Mouse (Mus musculus) limb, embryonic 12.5 days (tissue): Measurements from ENCODE around the gene Miga1. TPM values are rescaled to one million over a fixed set of nuclear protein-coding genes. Genes with fewer than 3 reads are reported as not detected.
A peak's percentile ranks its signal among the peaks of the same experiment; 100 is the strongest.

ENCODE experiments used
- ATAC-seq: fragments of 200-750 bp; cut with Nextera tagmentation; 2 replicates; pipeline ENCODE4 v1.8.0; 2017; ENCODE audit warnings: low read depth, moderate TSS enrichment; ENCODE audit not compliant: insufficient number of reproducible peaks, insufficient read depth, low FRiP score, low TSS enrichment
- H3K27ac ChIP-seq: fragments of 300-500 bp; sonication (generic); 2 replicates; pipeline ENCODE4 v1.5.1; 2016; ENCODE audit warnings: mild to moderate bottlenecking, moderate library complexity
- H3K27me3 ChIP-seq: fragments of 300-500 bp; sonication (generic); 2 replicates; pipeline ENCODE4 v1.6.1; 2016; ENCODE audit warnings: mild to moderate bottlenecking, moderate library complexity
- H3K36me3 ChIP-seq: fragments of 300-500 bp; sonication (generic); 2 replicates; pipeline ENCODE4 v1.6.1; 2016; ENCODE audit warnings: mild to moderate bottlenecking, moderate library complexity
- H3K4me1 ChIP-seq: fragments of 300-500 bp; sonication (generic); replicated peaks from 2 replicates; pipeline ENCODE4 v1.6.1; 2016
- H3K4me2 ChIP-seq: fragments of 300-500 bp; sonication (generic); 2 replicates; pipeline ENCODE4 v1.6.1; 2016; ENCODE audit warnings: mild to moderate bottlenecking, moderate library complexity
- H3K4me3 ChIP-seq: fragments of 300-500 bp; sonication (generic); replicated peaks from 2 replicates; pipeline ENCODE4 v1.5.1; 2016; ENCODE audit warnings: mild to moderate bottlenecking
- H3K9ac ChIP-seq: fragments of 300-500 bp; sonication (generic); replicated peaks from 2 replicates; pipeline ENCODE4 v1.6.1; 2016; ENCODE audit warnings: mild to moderate bottlenecking, moderate library complexity
- H3K9me3 ChIP-seq: fragments of 300-500 bp; sonication (generic); 2 replicates; pipeline ENCODE4 v1.6.1; 2016; ENCODE audit warnings: mild to moderate bottlenecking, moderate library complexity
- WGBS: fragments of 180-500 bp; shearing (Covaris S2); methylation state at CpG from one replicate; pipeline ENCODE4 v1.1.7; 2016; 5-methylcytosine and 5-hydroxymethylcytosine counted together
- polyA plus RNA-seq: library from polyadenylated mRNA; unstranded; fragments of >200 nt; fragmentation: Nextera tagmentation; extraction: Ambion mirVana; gene quantifications from 2 replicates; pipeline ENCODE4 v1.2.1, GENCODE M21; 2016

Miga1 gene
- polyA plus RNA-seq, 1 experiment from 2014 or later, result 24.9 TPM

GRCm38 (mm10) chr3:152300376-152301337, 39.5 kb downstream of the Miga1 start:
- H3K9me3 ChIP-seq, result no peaks in the 10 kb centered on the region
- WGBS, result 72% methylated on average over 14 of the region's 14 CpGs
- peaks cover 44% of the 10 kb centered on the region for H3K36me3 ChIP-seq
- no peak for ATAC-seq
- H3K9ac ChIP-seq, result no peak overlapping the region
- H3K27me3 ChIP-seq, result no peaks in the 10 kb centered on the region
- H3K27ac ChIP-seq, result peak overlapping the region; percentile 5; the same call in 1 of the 2 replicates
- no peak overlapping the region for H3K4me3 ChIP-seq
- H3K4me2 ChIP-seq, result no peak overlapping the region
- peaks cover 4% of the 10 kb centered on the region; the same call in 1 of the 2 replicates for H3K4me1 ChIP-seq

DNA sequence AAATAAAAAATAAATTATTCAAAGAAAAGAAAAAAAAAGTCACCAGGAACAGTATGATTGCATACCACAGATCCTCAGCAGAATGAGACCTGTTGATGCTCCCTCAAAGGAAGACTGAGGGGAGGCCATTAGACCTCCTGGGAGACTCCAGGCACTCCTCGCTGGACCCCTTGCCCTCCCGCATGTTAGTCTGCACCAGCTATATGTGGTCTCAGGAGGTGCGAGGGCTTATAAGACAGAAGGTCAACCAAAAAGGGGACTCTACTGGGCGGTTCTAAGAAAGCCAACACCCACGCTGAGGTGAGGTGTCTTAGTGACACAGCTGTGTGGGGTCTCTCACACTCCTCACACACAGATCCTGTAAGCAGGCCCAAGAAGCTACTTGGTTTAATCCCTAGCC, 44.3 kb downstream of the Miga1 start:
- Histone ChIP-seq H3K4me2 (no peak overlapping the region), H3K27me3 (no peaks in the 10 kb centered on the region), H3K36me3 (peaks cover 54% of the 10 kb centered on the region), H3K9me3 (no peaks in the 10 kb centered on the region), H3K4me3 (no peak overlapping the region), H3K27ac (no peak overlapping the region), H3K4me1 (peaks cover 22% of the 10 kb centered on the region), H3K9ac (no peak overlapping the region)
- 92% methylated on average over 5 of the region's 5 CpGs for WGBS
- no peak for ATAC-seq

GRCm38 (mm10) chr3:152294400-152294799, 45.8 kb downstream of the Miga1 start:
- Histone ChIP-seq H3K36me3 (peaks cover 54% of the 10 kb centered on the region), H3K9ac (no peak overlapping the region), H3K4me1 (peaks cover 28% of the 10 kb centered on the region), H3K27me3 (no peaks in the 10 kb centered on the region), H3K4me3 (no peak overlapping the region), H3K27ac (no peak overlapping the region), H3K4me2 (no peak overlapping the region), H3K9me3 (no peaks in the 10 kb centered on the region)
- WGBS, result 79% methylated on average over 3 of the region's 3 CpGs
- no peak for ATAC-seq

DNA sequence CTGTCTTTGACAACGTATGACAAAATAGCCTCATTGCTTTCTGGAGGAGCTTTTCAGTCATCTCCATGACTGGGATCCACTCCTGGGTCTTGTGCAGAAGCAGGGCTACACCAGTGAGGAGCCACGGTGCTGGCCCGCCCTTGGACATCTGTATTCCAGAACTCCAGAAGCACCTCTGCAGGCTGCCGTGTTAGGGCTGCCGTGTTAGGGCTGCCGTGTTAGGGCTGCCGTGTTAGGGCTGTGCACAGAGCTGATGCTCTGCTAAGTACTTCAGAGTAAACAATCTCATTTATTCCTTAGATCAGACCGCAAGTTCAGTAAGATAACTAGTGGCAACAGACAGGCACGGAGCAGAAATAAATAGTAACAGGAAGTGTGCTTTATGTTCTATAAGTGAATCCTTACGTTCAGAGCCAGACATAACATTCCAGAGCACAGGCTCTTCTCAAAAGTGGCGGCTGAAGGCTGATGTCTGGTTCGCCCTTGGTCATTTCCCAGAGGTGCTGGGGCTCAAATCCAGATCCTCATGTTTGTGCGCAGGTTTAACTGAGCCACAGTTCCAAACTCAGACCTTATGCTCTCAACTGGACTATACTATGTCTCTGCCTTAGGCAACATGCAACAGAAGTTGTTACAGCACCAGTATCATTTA, 46.6 kb downstream of the Miga1 start:
- no peak for ATAC-seq
- Histone ChIP-seq H3K27me3 (no peaks in the 10 kb centered on the region), H3K9me3 (no peaks in the 10 kb centered on the region), H3K4me1 (peaks cover 28% of the 10 kb centered on the region), H3K9ac (no peak overlapping the region), H3K4me2 (no peak overlapping the region), H3K36me3 (peaks cover 58% of the 10 kb centered on the region), H3K4me3 (no peak overlapping the region), H3K27ac (0 out of 2 replicates have a peak overlapping the region, but pooled peaks have one; percentile 12)
- 65% methylated on average over 13 of the region's 13 CpGs for WGBS

DNA sequence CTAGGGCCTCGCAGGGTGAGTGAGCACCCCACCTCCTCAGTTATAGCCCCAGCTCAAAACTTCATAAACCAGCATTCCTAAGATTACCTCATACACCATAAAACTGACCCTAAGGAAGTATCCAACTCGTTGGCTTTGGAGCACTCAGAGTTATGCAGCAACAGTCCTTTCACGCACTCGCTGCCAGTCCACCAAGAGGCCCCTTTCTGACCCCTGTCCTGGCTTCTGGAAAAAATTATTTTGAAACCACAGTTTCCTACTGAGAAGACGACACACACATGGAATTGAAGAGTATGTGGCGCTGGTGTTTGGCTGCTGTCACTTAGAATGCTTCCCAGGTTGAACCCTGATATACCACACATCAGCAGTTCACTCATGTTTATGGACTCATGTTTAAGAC, 48.3 kb downstream of the Miga1 start:
- WGBS, result 51% methylated on average over 6 of the region's 6 CpGs

DNA sequence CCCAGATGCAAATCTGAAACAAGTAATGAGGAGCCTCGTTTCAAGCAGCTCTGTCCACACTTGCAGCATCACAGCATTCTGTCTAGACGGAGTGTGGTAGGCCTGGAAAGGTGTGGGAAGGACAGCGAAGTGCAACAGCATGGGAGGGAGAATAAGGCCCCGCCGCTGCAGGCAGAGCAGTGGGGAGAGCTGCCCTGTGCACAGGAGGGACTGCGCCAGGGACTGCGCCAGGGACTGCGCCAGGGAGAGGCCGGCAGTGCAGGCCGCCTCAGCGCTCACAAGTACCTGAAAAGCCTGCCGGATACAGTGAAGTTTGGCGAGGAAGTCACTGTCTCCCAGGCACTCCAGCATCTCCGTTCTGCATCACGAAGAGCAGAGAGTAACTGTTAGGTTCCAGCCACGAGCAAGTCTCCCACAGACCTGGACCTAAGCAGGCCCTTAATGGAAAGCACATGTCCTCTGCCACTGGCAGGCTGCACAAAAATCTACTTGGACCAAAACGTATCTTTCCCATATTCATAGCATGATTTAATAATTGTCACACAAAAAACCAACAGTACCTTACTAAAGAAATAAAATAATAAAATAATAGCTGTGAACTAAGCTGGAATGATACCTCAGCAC, 49.9 kb downstream of the Miga1 start:
- WGBS, result 64% methylated on average over 17 of the region's 17 CpGs
- Histone ChIP-seq H3K9me3 (no peaks in the 10 kb centered on the region), H3K36me3 (peaks cover 60% of the 10 kb centered on the region), H3K9ac (peak overlapping the region; percentile 47; the same call in 1 of the 2 replicates), H3K27me3 (no peaks in the 10 kb centered on the region), H3K4me1 (peaks cover 28% of the 10 kb centered on the region), H3K4me2 (no peak overlapping the region), H3K27ac (peak overlapping the region; percentile 76), H3K4me3 (no peak overlapping the region)
- ATAC-seq, result peak; percentile 64; the same call in 1 of the 2 replicates

More for the DNA sequence above, 48.3 kb downstream of the Miga1 start:
- peaks cover 28% of the 10 kb centered on the region for H3K4me1 ChIP-seq
- H3K9ac ChIP-seq, result no peak overlapping the region
- H3K4me2 ChIP-seq, result no peak overlapping the region
- ATAC-seq, result no peak
- H3K27me3 ChIP-seq, result no peaks in the 10 kb centered on the region
- H3K9me3 ChIP-seq, result no peaks in the 10 kb centered on the region
- H3K4me3 ChIP-seq, result no peak overlapping the region
- 0 out of 2 replicates have a peak overlapping the region, but pooled peaks have one; percentile 37 for H3K27ac ChIP-seq
- peaks cover 65% of the 10 kb centered on the region for H3K36me3 ChIP-seq

DNA sequence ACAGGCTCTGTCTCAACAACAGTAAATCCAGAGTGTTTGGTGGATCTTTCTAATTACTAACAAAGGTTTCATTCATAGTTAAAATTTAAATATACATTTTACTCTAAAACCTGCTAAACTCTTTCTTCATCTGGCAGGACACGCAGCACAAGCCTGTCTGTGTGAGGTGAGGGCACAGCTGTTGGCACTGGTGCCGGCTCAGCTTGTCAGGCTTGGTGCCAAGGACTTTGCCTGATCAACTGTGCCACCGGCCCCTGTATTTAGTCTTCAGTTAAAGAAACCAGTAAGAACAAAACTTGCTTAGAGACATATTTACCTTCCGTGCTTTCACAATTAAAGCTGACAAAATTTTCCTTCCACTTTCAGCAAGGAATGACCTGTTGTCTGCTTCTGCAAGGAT, 51.5 kb downstream of the Miga1 start:
- 94% methylated on average over 4 of the region's 4 CpGs for WGBS
- Histone ChIP-seq H3K9ac (no peak overlapping the region), H3K27ac (no peak overlapping the region), H3K4me3 (no peak overlapping the region), H3K4me1 (peaks cover 21% of the 10 kb centered on the region), H3K4me2 (no peak overlapping the region), H3K36me3 (peaks cover 58% of the 10 kb centered on the region), H3K9me3 (no peaks in the 10 kb centered on the region), H3K27me3 (no peaks in the 10 kb centered on the region)
- no peak for ATAC-seq

DNA sequence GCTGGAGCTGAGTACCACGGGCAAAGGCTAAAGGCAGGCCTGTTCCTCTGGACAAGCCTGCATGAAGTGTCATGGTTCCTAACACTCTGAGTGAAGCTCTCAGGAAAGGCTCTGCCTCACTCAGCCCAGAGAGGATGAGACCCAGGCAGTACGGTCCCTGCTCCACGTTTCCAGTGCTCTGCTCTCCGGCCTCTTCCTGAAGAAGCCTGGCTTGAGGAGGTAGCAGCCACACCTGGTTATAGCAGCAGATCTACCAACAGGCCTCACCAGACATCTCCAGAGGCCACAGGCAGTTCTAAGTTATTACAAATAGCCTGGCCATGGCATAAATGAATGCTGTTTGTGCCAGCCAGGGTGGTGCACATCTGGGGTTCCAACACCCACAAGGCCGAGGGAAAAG, 51.9 kb downstream of the Miga1 start:
- Histone ChIP-seq H3K9me3 (no peaks in the 10 kb centered on the region), H3K9ac (no peak overlapping the region), H3K4me1 (peaks cover 19% of the 10 kb centered on the region), H3K4me3 (no peak overlapping the region), H3K36me3 (peaks cover 58% of the 10 kb centered on the region), H3K4me2 (no peak overlapping the region), H3K27me3 (no peaks in the 10 kb centered on the region), H3K27ac (no peak overlapping the region)
- no peak for ATAC-seq
- WGBS, result 89% methylated on average over 5 of the region's 5 CpGs

DNA sequence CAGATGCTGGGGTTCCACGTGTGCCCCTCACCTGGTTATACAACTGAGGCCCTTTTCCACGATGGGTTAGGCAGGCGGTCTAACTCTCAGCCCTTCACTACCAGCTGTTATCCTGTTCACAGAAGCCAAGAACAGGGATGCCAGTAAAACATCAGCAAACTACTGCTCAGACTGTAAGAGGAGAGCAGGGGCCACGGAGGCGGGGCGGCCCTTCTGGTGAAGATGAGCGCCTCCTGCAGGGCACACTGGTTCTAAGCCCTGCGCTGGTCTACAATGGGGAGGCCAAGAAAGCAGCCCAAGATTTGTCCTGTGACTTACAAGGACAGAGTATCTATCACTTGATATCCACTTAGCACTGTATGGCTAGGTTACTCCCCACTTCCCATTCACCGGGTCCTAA, 52.4 kb downstream of the Miga1 start:
- no peaks in the 10 kb centered on the region for H3K27me3 ChIP-seq
- no peak overlapping the region for H3K4me2 ChIP-seq
- H3K36me3 ChIP-seq, result peaks cover 60% of the 10 kb centered on the region
- WGBS, result 77% methylated on average over 9 of the region's 9 CpGs
- H3K9me3 ChIP-seq, result no peaks in the 10 kb centered on the region
- H3K9ac ChIP-seq, result no peak overlapping the region
- H3K4me1 ChIP-seq, result peaks cover 19% of the 10 kb centered on the region
- no peak overlapping the region for H3K27ac ChIP-seq
- ATAC-seq, result no peak
- H3K4me3 ChIP-seq, result no peak overlapping the region

DNA sequence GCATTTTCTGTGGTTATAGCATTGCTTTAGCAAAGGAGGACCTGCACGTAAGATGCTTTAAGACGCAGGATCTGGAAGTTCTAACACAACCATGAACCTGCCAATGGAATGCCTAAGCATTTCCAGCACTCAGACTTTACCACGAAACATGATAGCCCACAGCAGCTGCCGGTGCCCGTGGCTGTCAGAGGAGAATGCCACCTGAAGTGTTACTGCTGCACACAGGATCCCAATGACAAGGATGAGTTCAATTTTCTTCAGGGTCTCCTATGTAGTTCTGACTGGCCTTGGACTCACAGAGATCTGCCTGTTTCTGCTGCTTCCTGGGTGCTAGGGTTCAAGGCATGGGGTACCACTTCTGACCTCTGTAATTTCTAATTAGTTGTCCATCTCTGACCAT, 55.4 kb downstream of the Miga1 start:
- no peak overlapping the region for H3K27ac ChIP-seq
- H3K9ac ChIP-seq, result no peak overlapping the region
- peaks cover 56% of the 10 kb centered on the region for H3K36me3 ChIP-seq
- no peaks in the 10 kb centered on the region for H3K9me3 ChIP-seq
- no peak for ATAC-seq
- H3K27me3 ChIP-seq, result no peaks in the 10 kb centered on the region
- no peak overlapping the region for H3K4me3 ChIP-seq
- no peak overlapping the region for H3K4me2 ChIP-seq
- no peaks in the 10 kb centered on the region for H3K4me1 ChIP-seq
- 67% methylated on average over 5 of the region's 5 CpGs for WGBS

DNA sequence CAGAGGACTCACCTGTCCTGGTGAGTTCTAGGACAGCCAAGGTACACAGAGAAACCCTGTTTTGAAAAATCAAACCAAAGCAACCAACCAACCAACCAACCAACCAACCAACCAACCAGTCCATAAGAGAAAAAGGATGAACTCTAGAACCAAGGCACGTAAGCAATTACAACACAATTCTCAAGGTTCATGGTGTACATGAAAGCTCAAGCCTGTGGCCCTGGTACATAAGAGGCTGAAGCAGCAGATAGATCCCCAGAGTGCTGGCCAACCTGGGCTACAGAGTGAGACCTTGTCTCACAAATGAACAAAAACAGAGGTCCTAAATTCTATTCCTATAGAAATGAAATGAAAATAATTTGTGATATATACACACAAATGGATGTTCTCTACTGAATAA, 55.9 kb downstream of the Miga1 start:
- peaks cover 55% of the 10 kb centered on the region for H3K36me3 ChIP-seq
- H3K9ac ChIP-seq, result no peak overlapping the region
- H3K4me1 ChIP-seq, result no peaks in the 10 kb centered on the region
- no peaks in the 10 kb centered on the region for H3K9me3 ChIP-seq
- ATAC-seq, result no peak
- 91% methylated on average over 1 of the region's 1 CpGs for WGBS
- H3K27me3 ChIP-seq, result no peaks in the 10 kb centered on the region
- no peak overlapping the region for H3K4me3 ChIP-seq
- no peak overlapping the region for H3K4me2 ChIP-seq
- no peak overlapping the region for H3K27ac ChIP-seq
